Mouse (Mus musculus) liver, embryonic 14.5 days (tissue): ENCODE data around the gene Atp6v0a4. TPM values are rescaled to one million over a fixed set of nuclear protein-coding genes. Genes with fewer than 3 reads are reported as not detected.

Source experiments
- ATAC-seq: fragments of 200-750 bp; cut with Nextera tagmentation; 2 replicates; pipeline ENCODE4 v1.8.0; 2017; ENCODE audit warnings: moderate number of reproducible peaks, mild to moderate bottlenecking, moderate library complexity; ENCODE audit not compliant: insufficient read depth
- DNase-seq, 3 experiments: peaks; one replicate each; pipeline ENCODE4 v3.0.0-alpha.2; 2012 to 2013; ENCODE audit warnings: low read depth in 3 of 3, low spot score in 3 of 3
- H3K27ac ChIP-seq: fragments of 300-500 bp; sonication (generic); 2 replicates; pipeline ENCODE4 v1.5.1; 2014; ENCODE audit warnings: moderate library complexity, mild to moderate bottlenecking, control low read depth, inconsistent platforms
- H3K27me3 ChIP-seq: fragments of 300-500 bp; sonication (generic); 2 replicates; pipeline ENCODE4 v1.6.1; 2014; ENCODE audit warnings: mild to moderate bottlenecking, low read length, moderate library complexity; ENCODE audit not compliant: control insufficient read depth, insufficient read depth
- H3K36me3 ChIP-seq: fragments of 300-500 bp; sonication (generic); replicated peaks from 2 replicates; pipeline ENCODE4 v1.6.1; 2014; ENCODE audit warnings: low read depth; ENCODE audit not compliant: control insufficient read depth, insufficient read depth
- H3K4me1 ChIP-seq, 2 experiments: fragments of 200-500 bp in 1 of 2; fragments of 300-500 bp in 1 of 2; sonication (generic) in 1 of 2; replicated peaks; 2 replicates each; pipeline ENCODE4 v1.6.1; 2012 to 2014; ENCODE audit warnings: antibody characterized with exemption in 1 of 2, inconsistent platforms in 1 of 2, low read length in 1 of 2; ENCODE audit not compliant: control insufficient read depth in 2 of 2, insufficient read depth in 2 of 2
- H3K4me2 ChIP-seq: fragments of 300-500 bp; sonication (generic); 2 replicates; pipeline ENCODE4 v1.6.1; 2014; ENCODE audit warnings: low read depth, mild to moderate bottlenecking, control low read depth, moderate library complexity
- H3K4me3 ChIP-seq, 2 experiments: fragments of 200-500 bp in 1 of 2; fragments of 300-500 bp in 1 of 2; sonication (generic) in 1 of 2; 2 replicates each; pipeline ENCODE4 v1.5.1; 2012 to 2014; ENCODE audit warnings: low read depth in 2 of 2, low read length in 2 of 2, mild to moderate bottlenecking in 2 of 2, control low read depth in 1 of 2, inconsistent platforms in 1 of 2, moderate library complexity in 1 of 2; ENCODE audit not compliant: insufficient read depth in 1 of 2
- H3K9ac ChIP-seq: fragments of 300-500 bp; sonication (generic); replicated peaks from 2 replicates; pipeline ENCODE4 v1.6.1; 2014; ENCODE audit warnings: mild to moderate bottlenecking, control low read depth, moderate library complexity
- H3K9me3 ChIP-seq: fragments of 300-500 bp; sonication (generic); 2 replicates; pipeline ENCODE4 v1.6.1; 2016; ENCODE audit warnings: low read length, mixed read lengths; ENCODE audit not compliant: control insufficient read depth
- CTCF ChIP-seq: IDR thresholded peaks from 2 replicates; pipeline ENCODE4 v1.5.1; 2016; ENCODE audit warnings: antibody characterized with exemption, low read depth, control low read depth
- EP300 ChIP-seq: IDR thresholded peaks from 2 replicates; pipeline ENCODE4 v1.6.1; 2016; ENCODE audit warnings: antibody characterized with exemption, low read depth
- WGBS: fragments of 180-500 bp; shearing (Covaris S2); extraction: QIAGEN DNeasy Blood & Tissue Kit; methylation state at CpG from one replicate; pipeline ENCODE4 v1.1.7; 2014; ENCODE audit not compliant: insufficient replicate concordance; 5-methylcytosine and 5-hydroxymethylcytosine counted together
- polyA plus RNA-seq, 2 experiments: library from polyadenylated mRNA; depleted of rRNA in 1 of 2; stranded (reverse) in 1 of 2; unstranded in 1 of 2; fragments of >200 nt; fragmentation: Nextera tagmentation in 1 of 2; extraction: Ambion mirVana in 1 of 2; gene quantifications; 2 replicates each; pipeline versions ENCODE4 v1.2.1 to v1.2.3; 2012 to 2014

Gene Atp6v0a4
- polyA plus RNA-seq, 2 experiments: 0.13 to 0.35 TPM

DNA sequence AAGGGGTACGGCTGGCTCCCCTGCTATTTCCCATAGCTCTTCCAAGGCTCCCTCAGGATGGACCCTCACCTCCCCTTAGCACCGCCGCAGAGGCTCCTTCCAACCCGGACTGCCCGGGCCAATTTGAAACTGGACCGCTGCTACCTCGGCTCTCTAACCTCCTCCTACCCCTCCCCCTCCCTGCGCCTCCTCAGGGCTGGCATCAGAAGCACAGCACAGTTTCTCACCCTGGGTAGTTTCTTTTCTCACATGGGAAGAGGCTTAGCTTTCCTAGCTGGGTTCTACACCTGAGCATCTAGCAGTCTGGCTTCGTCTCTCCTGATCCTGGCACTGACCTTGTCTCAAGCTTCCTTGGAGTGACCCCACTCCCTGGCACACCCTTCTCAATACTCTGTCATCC lies 14.5 kb downstream of the Atp6v0a4 start:
- H3K4me2 ChIP-seq: no peak overlapping the region
- no peak overlapping the region for H3K9ac ChIP-seq
- H3K4me1 ChIP-seq: no peaks in the 10 kb centered on the region
- no peaks in the 10 kb centered on the region for H3K27me3 ChIP-seq
- ATAC-seq (no peak), DNase-seq (no peak)
- no peaks in the 10 kb centered on the region for H3K9me3 ChIP-seq
- TF ChIP-seq CTCF: no peak
- no peak for TF ChIP-seq EP300
- H3K36me3 ChIP-seq: no peaks in the 10 kb centered on the region
- no peak overlapping the region for H3K27ac ChIP-seq
- H3K4me3 ChIP-seq: no peak overlapping the region
- WGBS: 15% methylated on average over 9 of the region's 9 CpGs

- Histone ChIP-seq H3K9me3 (no peaks in the 10 kb centered on the region), H3K4me3 (no peak within 1 kb of the TSS), H3K27me3 (no peaks in the 10 kb centered on the region), H3K4me1 (peaks cover 0 to under 1% of the 10 kb centered on the region in 2 experiments; a peak in 2 of 4 replicates), H3K36me3 (no peaks in the 10 kb centered on the region), H3K9ac (no peak within 1 kb of the TSS), H3K27ac (no peak within 1 kb of the TSS), H3K4me2 (no peak within 1 kb of the TSS)
- 26% methylated on average over 9 of the region's 9 CpGs for WGBS
- TF ChIP-seq CTCF: no peak
- TF ChIP-seq EP300: no peak
- DNase-seq: no peak
- ATAC-seq: no peak
Measured at GRCm38 (mm10) chr6:38109160-38109795, 15.1 kb downstream of the Atp6v0a4 start, which contains the start of gene Tmem213. Tmem213 (plus strand) TSS chr6:38109255.

DNA sequence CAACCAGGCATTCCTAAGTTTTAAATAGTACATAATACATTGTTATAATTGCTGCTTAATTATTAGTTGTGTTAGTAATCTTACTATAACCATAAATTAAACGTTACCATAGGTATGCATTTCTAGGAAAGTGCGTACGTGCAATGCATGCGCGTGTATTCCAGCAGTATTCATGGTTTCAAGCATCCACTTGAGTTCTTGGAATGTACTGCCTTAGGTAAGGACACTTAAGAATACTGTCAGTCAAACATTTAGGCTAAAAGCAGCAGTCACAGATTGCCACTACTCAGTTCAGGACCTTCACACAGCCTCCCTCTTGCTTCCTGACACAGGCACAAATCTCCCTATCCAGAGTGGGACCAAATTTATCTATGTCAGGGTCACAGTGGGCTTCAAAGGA lies 15.9 kb downstream of the Atp6v0a4 start:
- H3K9ac ChIP-seq: no peak overlapping the region
- ATAC-seq (no peak), DNase-seq (no peak)
- WGBS: 85% methylated on average over 5 of the region's 5 CpGs
- no peak overlapping the region for H3K4me2 ChIP-seq
- no peaks in the 10 kb centered on the region for H3K9me3 ChIP-seq
- H3K4me1 ChIP-seq: peaks cover 0 to 9% of the 10 kb centered on the region in 2 experiments; a peak in 2 of 4 replicates
- no peaks in the 10 kb centered on the region for H3K27me3 ChIP-seq
- no peak overlapping the region for H3K4me3 ChIP-seq
- H3K36me3 ChIP-seq: no peaks in the 10 kb centered on the region
- TF ChIP-seq CTCF (no peak), EP300 (no peak)
- H3K27ac ChIP-seq: no peak overlapping the region

DNA sequence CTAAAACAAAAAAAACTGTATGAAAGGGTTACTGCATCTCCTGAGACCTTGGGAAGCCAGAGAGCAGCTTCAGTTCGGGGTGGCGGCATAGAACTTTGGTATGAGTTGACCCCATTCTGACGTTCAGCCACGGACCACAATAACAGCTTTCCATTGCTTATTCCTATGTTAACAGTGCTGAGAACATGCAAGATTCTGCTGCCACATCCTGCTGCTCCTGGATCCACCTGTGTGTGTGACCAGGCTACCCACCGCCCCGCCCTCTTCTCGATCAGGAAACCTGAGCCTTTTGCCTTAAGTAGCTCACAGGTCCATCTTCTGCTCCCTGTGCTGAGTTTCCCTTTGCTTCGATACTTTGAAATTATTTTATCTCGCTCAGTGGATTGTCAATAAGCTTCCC lies 18.5 kb downstream of the Atp6v0a4 start:
- no peak overlapping the region for H3K27ac ChIP-seq
- H3K4me1 ChIP-seq: peaks cover 0 to 9% of the 10 kb centered on the region in 2 experiments; a peak in 2 of 4 replicates
- WGBS: 75% methylated on average over 9 of the region's 9 CpGs
- H3K4me2 ChIP-seq: no peak overlapping the region
- TF ChIP-seq EP300 (no peak), CTCF (no peak)
- no peaks in the 10 kb centered on the region for H3K27me3 ChIP-seq
- H3K4me3 ChIP-seq: no peak overlapping the region
- no peak for ATAC-seq
- no peak overlapping the region for H3K9ac ChIP-seq
- no peaks in the 10 kb centered on the region for H3K36me3 ChIP-seq
- H3K9me3 ChIP-seq: no peaks in the 10 kb centered on the region
- no peak for DNase-seq

GRCm38 (mm10) chr6:38103775-38104174 lies 20.6 kb downstream of the Atp6v0a4 start:
- Histone ChIP-seq H3K27me3 (no peaks in the 10 kb centered on the region), H3K4me3 (no peak overlapping the region), H3K4me2 (no peak overlapping the region), H3K9ac (no peak overlapping the region), H3K9me3 (no peaks in the 10 kb centered on the region), H3K4me1 (peaks cover 0 to 9% of the 10 kb centered on the region in 2 experiments; a peak in 2 of 4 replicates), H3K27ac (no peak overlapping the region), H3K36me3 (no peaks in the 10 kb centered on the region)
- peak; percentile 64; the same call in 1 of the 2 replicates for ATAC-seq
- 18% methylated on average over 6 of the region's 6 CpGs for WGBS
- DNase-seq: no peak
- TF ChIP-seq EP300: no peak
- no peak for TF ChIP-seq CTCF
